Mouse (Mus musculus) myocyte (in vitro differentiated cells): ENCODE results near the gene Pcbp4. TPM values are rescaled to one million over a fixed set of nuclear protein-coding genes. Genes with fewer than 3 reads are reported as not detected.
"Not testable (repeated sequence)": the region's sequence is repeated elsewhere in the genome, so short reads cannot be mapped to it uniquely, and the experiment has no call there.

Experiments used
- H3K27me3 ChIP-seq: one replicate; pipeline ENCODE4 v1.6.1; 2011; ENCODE audit not compliant: control insufficient read depth, insufficient read depth, insufficient read length
- H3K36me3 ChIP-seq: one replicate; pipeline ENCODE4 v1.6.1; 2011; ENCODE audit not compliant: control insufficient read depth, insufficient read depth
- H3K4me2 ChIP-seq: one replicate; pipeline ENCODE4 v1.6.1; 2011; ENCODE audit warnings: low read depth, control low read depth
- H3K4me3 ChIP-seq: one replicate; pipeline ENCODE4 v1.5.1; 2011; ENCODE audit warnings: mild to moderate bottlenecking, control low read depth, moderate library complexity
- H3K79me2 ChIP-seq: one replicate; pipeline ENCODE4 v1.6.1; 2011; ENCODE audit not compliant: control insufficient read depth, insufficient read depth
- H3ac ChIP-seq: one replicate; pipeline ENCODE4 v1.6.1; 2011; ENCODE audit not compliant: control insufficient read depth, insufficient read length
- CEBPB ChIP-seq: IDR thresholded peaks from 2 replicates; pipeline ENCODE4 v1.6.1; 2011; ENCODE audit warnings: mild to moderate bottlenecking, moderate library complexity; ENCODE audit not compliant: poor library complexity, insufficient read depth, severe bottlenecking
- E2F4 ChIP-seq: IDR thresholded peaks from one replicate; pipeline ENCODE4 v1.6.1; 2011; ENCODE audit warnings: mild to moderate bottlenecking, control low read depth, moderate library complexity; ENCODE audit not compliant: insufficient read depth
- MAX ChIP-seq: IDR thresholded peaks from one replicate; pipeline ENCODE4 v1.6.1; 2011; ENCODE audit warnings: low read depth, mild to moderate bottlenecking, control low read depth
- MYOD1 ChIP-seq, 3 experiments: IDR thresholded peaks; one replicate each; pipeline ENCODE4 v1.6.1; 2011; ENCODE audit warnings: control low read depth in 2 of 3, low read depth in 2 of 3, mild to moderate bottlenecking in 2 of 3, moderate library complexity in 1 of 3; ENCODE audit not compliant: insufficient read length in 2 of 3, control insufficient read depth in 1 of 3
- MYOG ChIP-seq, 3 experiments: IDR thresholded peaks; one replicate each; pipeline ENCODE4 v1.6.1; 2011; ENCODE audit warnings: control low read depth in 2 of 3, low read depth in 2 of 3, mild to moderate bottlenecking in 2 of 3; ENCODE audit not compliant: insufficient read length in 2 of 3, control insufficient read depth in 1 of 3, insufficient read depth in 1 of 3
- POLR2A ChIP-seq: IDR thresholded peaks from one replicate; pipeline ENCODE4 v1.6.1; 2011; ENCODE audit warnings: low read depth, mild to moderate bottlenecking, control low read depth, moderate library complexity; ENCODE audit not compliant: insufficient read length
- POLR2AphosphoS2 ChIP-seq: IDR thresholded peaks from one replicate; pipeline ENCODE4 v1.6.1; 2011; ENCODE audit warnings: low read depth, control low read depth; ENCODE audit not compliant: insufficient read length
- REST ChIP-seq: IDR thresholded peaks from one replicate; pipeline ENCODE4 v1.6.1; 2011; ENCODE audit warnings: mild to moderate bottlenecking, control low read depth, moderate library complexity; ENCODE audit not compliant: insufficient read depth, insufficient read length
- SRF ChIP-seq: IDR thresholded peaks from one replicate; pipeline ENCODE4 v1.6.1; 2011; ENCODE audit warnings: low read depth; ENCODE audit not compliant: control insufficient read depth, insufficient read length
- TCF12 ChIP-seq: IDR thresholded peaks from one replicate; pipeline ENCODE4 v1.6.1; 2011; ENCODE audit warnings: mild to moderate bottlenecking, control low read depth; ENCODE audit not compliant: poor library complexity, insufficient read depth, severe bottlenecking
- TCF3 ChIP-seq: IDR thresholded peaks from one replicate; pipeline ENCODE4 v1.6.1; 2011; ENCODE audit warnings: low read depth, control low read depth; ENCODE audit not compliant: insufficient read length
- USF1 ChIP-seq: IDR thresholded peaks from one replicate; pipeline ENCODE4 v1.6.1; 2011; ENCODE audit warnings: low read depth, mild to moderate bottlenecking, control low read depth, moderate library complexity
- polyA plus RNA-seq: library from polyadenylated mRNA; unstranded; fragments of >200 nt; fragmentation: generic; extraction: Trizol; gene quantifications from one replicate; pipeline ENCODE4 v1.2.1, GENCODE M21; 2012; ENCODE audit warnings: missing spikeins

Pcbp4 gene
- polyA plus RNA-seq, 1 experiment: 274 TPM

- Histone ChIP-seq H3K79me2 (peaks cover 3% of the 10 kb centered on the region), H3K36me3 (peaks cover 5% of the 10 kb centered on the region), H3K4me3 (no peak overlapping the region), H3ac (no peak overlapping the region), H3K27me3 (no peaks in the 10 kb centered on the region), H3K4me2 (no peak overlapping the region)
- TF ChIP-seq POLR2AphosphoS2: no peak
- TF ChIP-seq MAX: no peak
- TF ChIP-seq USF1: no peak
- TF ChIP-seq MYOD1 (IDR thresholded peaks at IDR 0.05; ENCODE audit: control insufficient read depth in 1 of 3, insufficient read length in 2 of 3, low read depth in 2 of 3): no peak
- TF ChIP-seq CEBPB: no peak
- TF ChIP-seq E2F4: no peak
- no peak for TF ChIP-seq POLR2A
- TF ChIP-seq TCF12: no peak
- no peak for TF ChIP-seq TCF3
- no peak for TF ChIP-seq SRF
- no peak for TF ChIP-seq MYOG (IDR thresholded peaks at IDR 0.05; ENCODE audit: control insufficient read depth in 1 of 3, insufficient read depth in 1 of 3, insufficient read length in 2 of 3, low read depth in 2 of 3)
- TF ChIP-seq REST: no peak
These were observed 28.6 kb downstream of the Pcbp4 start for GRCm38 (mm10) chr9:106481676-106482075.

GRCm38 (mm10) chr9:106482578-106483115 is 29.6 kb downstream of the Pcbp4 start:
- H3K36me3 ChIP-seq: peaks cover 5% of the 10 kb centered on the region

GRCm38 (mm10) chr9:106483136-106483535 is 30.0 kb downstream of the Pcbp4 start:
- no peak overlapping the region for H3ac ChIP-seq
- H3K27me3 ChIP-seq: no peaks in the 10 kb centered on the region
- H3K79me2 ChIP-seq: peaks cover 3% of the 10 kb centered on the region
- TF ChIP-seq MYOG (IDR thresholded peaks at IDR 0.05; ENCODE audit: control insufficient read depth in 1 of 3, insufficient read depth in 1 of 3, insufficient read length in 2 of 3, low read depth in 2 of 3) (no peak), MYOD1 (IDR thresholded peaks at IDR 0.05; ENCODE audit: control insufficient read depth in 1 of 3, insufficient read length in 2 of 3, low read depth in 2 of 3) (no peak), USF1 (no peak), POLR2AphosphoS2 (no peak), TCF3 (no peak), SRF (no peak), POLR2A (no peak), REST (no peak)
- H3K4me2 ChIP-seq: no peak overlapping the region
- peaks cover 5% of the 10 kb centered on the region for H3K36me3 ChIP-seq
- no peak overlapping the region for H3K4me3 ChIP-seq

More at GRCm38 (mm10) chr9:106482578-106483115, 29.6 kb downstream of the Pcbp4 start:
- peaks cover 3% of the 10 kb centered on the region for H3K79me2 ChIP-seq
- TF ChIP-seq POLR2A (no peak), MAX (no peak), TCF3 (no peak), REST (no peak)
- H3ac ChIP-seq: no peak overlapping the region
- H3K27me3 ChIP-seq: no peaks in the 10 kb centered on the region
- H3K4me2 ChIP-seq: no peak overlapping the region
- H3K4me3 ChIP-seq: no peak overlapping the region

DNA sequence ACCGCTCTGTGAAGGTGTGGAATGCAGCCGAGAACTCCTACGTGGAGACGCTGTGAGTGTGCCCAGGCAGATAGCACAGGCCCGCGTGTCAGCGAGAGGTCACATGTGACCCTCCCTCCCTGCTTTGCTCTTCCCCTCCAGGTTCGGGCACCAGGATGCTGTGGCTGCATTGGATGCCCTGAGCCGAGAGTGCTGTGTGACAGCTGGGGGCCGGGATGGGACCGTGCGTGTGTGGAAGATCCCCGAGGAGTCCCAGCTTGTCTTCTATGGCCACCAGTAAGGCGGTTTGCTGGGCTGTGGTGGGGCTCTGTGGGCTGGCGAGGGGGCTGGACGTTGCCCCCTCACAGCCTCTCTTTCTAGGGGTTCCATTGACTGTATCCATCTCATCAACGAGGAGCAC is 30.5 kb downstream of the Pcbp4 start:
- H3ac ChIP-seq: no peak overlapping the region
- TF ChIP-seq REST (no peak), E2F4 (no peak), CEBPB (no peak), MYOG (IDR thresholded peaks at IDR 0.05; ENCODE audit: control insufficient read depth in 1 of 3, insufficient read depth in 1 of 3, insufficient read length in 2 of 3, low read depth in 2 of 3) (no peak), SRF (no peak), USF1 (no peak), POLR2AphosphoS2 (no peak)
- H3K36me3 ChIP-seq: peaks cover 5% of the 10 kb centered on the region
- H3K4me2 ChIP-seq: no peak overlapping the region
- H3K79me2 ChIP-seq: peaks cover 3% of the 10 kb centered on the region
- H3K4me3 ChIP-seq: no peak overlapping the region
- H3K27me3 ChIP-seq: no peaks in the 10 kb centered on the region

DNA sequence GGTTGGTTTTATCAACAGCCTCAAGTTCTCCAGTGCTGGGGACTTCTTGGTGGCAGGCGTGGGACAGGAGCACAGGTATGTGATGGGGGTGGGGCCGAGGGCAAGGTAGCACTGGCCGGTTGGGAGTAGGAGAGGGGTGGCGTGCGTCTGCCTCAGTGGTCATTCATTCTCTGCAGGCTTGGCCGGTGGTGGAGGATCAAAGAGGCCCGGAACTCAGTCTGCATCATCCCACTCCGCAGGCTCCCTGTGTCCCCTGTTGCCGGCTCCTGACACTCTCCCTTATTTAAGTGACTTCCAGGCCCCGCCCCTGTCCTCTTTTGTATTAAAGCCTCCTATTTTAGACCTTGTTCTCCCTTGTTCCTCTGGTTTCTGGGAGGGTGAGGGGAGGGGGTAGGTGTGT is 32.0 kb downstream of the Pcbp4 start:
- Histone ChIP-seq H3ac (no peak overlapping the region), H3K4me3 (no peak overlapping the region), H3K27me3 (no peaks in the 10 kb centered on the region), H3K36me3 (peaks cover 4% of the 10 kb centered on the region), H3K4me2 (no peak overlapping the region), H3K79me2 (no peaks in the 10 kb centered on the region)
- no peak for TF ChIP-seq TCF3
- no peak for TF ChIP-seq CEBPB
- TF ChIP-seq E2F4: no peak
- no peak for TF ChIP-seq MAX
- TF ChIP-seq USF1: no peak
- TF ChIP-seq MYOD1 (IDR thresholded peaks at IDR 0.05; ENCODE audit: control insufficient read depth in 1 of 3, insufficient read length in 2 of 3, low read depth in 2 of 3): no peak
- no peak for TF ChIP-seq SRF
- TF ChIP-seq POLR2A: no peak
- TF ChIP-seq POLR2AphosphoS2: no peak
- TF ChIP-seq MYOG (IDR thresholded peaks at IDR 0.05; ENCODE audit: control insufficient read depth in 1 of 3, insufficient read depth in 1 of 3, insufficient read length in 2 of 3, low read depth in 2 of 3): no peak

GRCm38 (mm10) chr9:106487602-106488001 is 34.5 kb downstream of the Pcbp4 start:
- not testable (repeated sequence) for H3K79me2 ChIP-seq, H3K4me3 ChIP-seq, H3K36me3 ChIP-seq, H3K4me2 ChIP-seq, H3ac ChIP-seq, H3K27me3 ChIP-seq
